Mouse (Mus musculus) small intestine, adult 2 months (tissue): ENCODE results near the gene Ctps2.

Experiments used
- CTCF ChIP-seq: fragments of 200-500 bp; IDR thresholded peaks from 2 replicates; pipeline ENCODE4 v1.5.1; 2012; ENCODE audit warnings: low read depth, mild to moderate bottlenecking, control low read depth, inconsistent platforms, low read length, moderate library complexity, mixed read lengths; ENCODE audit not compliant: insufficient replicate concordance, insufficient read length; ENCODE audit errors: extremely low read depth
- POLR2A ChIP-seq: fragments of 200-500 bp; IDR thresholded peaks from 2 replicates; pipeline ENCODE4 v1.6.1; 2012; ENCODE audit warnings: low read depth, mild to moderate bottlenecking, control low read depth, inconsistent platforms, low read length, moderate library complexity

- no peak for TF ChIP-seq CTCF
- TF ChIP-seq POLR2A: no peak
These were observed 66.4 kb downstream of the Ctps2 start for GRCm38 (mm10) chrX:162967456-162967855.
